Mouse (Mus musculus): ENCODE data around the gene Man2b1. TPM values are rescaled to one million over a fixed set of nuclear protein-coding genes. Genes with fewer than 3 reads are reported as not detected.

Man2b1 gene
- total and polyA plus RNA-seq, 3 experiments: 29.1 to 45.6 (median 40.7) TPM

- H3K36me3 ChIP-seq (replicated peaks in 1 of 2; ENCODE audit: control insufficient read depth in 1 of 2, insufficient read depth in 1 of 2, low read length in 1 of 2): peaks cover 28 to 45% of the 10 kb centered on the region in 2 experiments
- TF ChIP-seq UBTF (IDR thresholded peaks at IDR 0.05; ENCODE audit: low read depth, low read length) (no peak), POLR2A (IDR thresholded peaks at IDR 0.05; ENCODE audit: low read depth, low read length) (peak; percentile 52; the same call in 1 of the 2 replicates), MXI1 (IDR thresholded peaks at IDR 0.05; ENCODE audit: low read depth, low read length) (no peak), POLR2AphosphoS2 (IDR thresholded peaks at IDR 0.05; ENCODE audit: low read depth, low read length) (0 out of 2 replicates have a peak, but pooled peaks have one; percentile 54), IRF4 (IDR thresholded peaks at IDR 0.05; ENCODE audit: low read depth, low read length) (no peak), ZNF384 (IDR thresholded peaks at IDR 0.05; ENCODE audit: low read depth, low read length) (no peak), E2F4 (IDR thresholded peaks at IDR 0.05; ENCODE audit: insufficient replicate concordance, low read depth, low read length) (no peak), CHD1 (IDR thresholded peaks at IDR 0.05; ENCODE audit: low read depth, low read length) (peak; percentile 64; the same call in 1 of the 2 replicates), USF1 (IDR thresholded peaks at IDR 0.05; ENCODE audit: low read depth, low read length) (no peak), CHD2 (IDR thresholded peaks at IDR 0.05; ENCODE audit: low read length) (no peak; the same call in 1 of the 2 replicates), MYC (IDR thresholded peaks at IDR 0.05; ENCODE audit: low read depth, low read length) (no peak), USF2 (conservative IDR thresholded peaks at IDR 0.05; ENCODE audit: low read depth, low read length) (no peak), ZMIZ1 (IDR thresholded peaks at IDR 0.05; ENCODE audit: low read depth, low read length) (0 out of 2 replicates have a peak, but pooled peaks have one; percentile 16), RCOR1 (conservative IDR thresholded peaks at IDR 0.05; ENCODE audit: low read depth, low read length) (no peak), MAX (IDR thresholded peaks at IDR 0.05; ENCODE audit: low read length) (no peak), NELFE (IDR thresholded peaks at IDR 0.05; ENCODE audit: low read depth, low read length) (peak; percentile 69; the same call in 1 of the 2 replicates), MAFK (IDR thresholded peaks at IDR 0.05; ENCODE audit: insufficient replicate concordance, low read length) (0 out of 2 replicates have a peak, but pooled peaks have one; percentile 17), BHLHE40 (IDR thresholded peaks at IDR 0.05; ENCODE audit: low read depth, low read length) (no peak), ZC3H11A (IDR thresholded peaks at IDR 0.05; ENCODE audit: low read depth, low read length) (no peak), TCF12 (IDR thresholded peaks at IDR 0.05; ENCODE audit: low read depth, low read length) (peak; percentile 50; the same call in 1 of the 2 replicates)
- peak overlapping the region; percentile 66 to 90 (median 88) for H3K4me3 ChIP-seq (replicated peaks in 1 of 3; ENCODE audit: low read depth in 2 of 3, low read length in 2 of 3, poor library complexity in 1 of 3)
- in situ Hi-C loops (cut with MboI; ENCODE audit: low pct_ligation_motif_present, low pct_unique_long_range_greater_than_20kb, low sequenced_read_pairs) (no loop called here), dilution Hi-C loops (cut with MboI; ENCODE audit: extremely low pct_ligation_motif_present, extremely low pct_unique_long_range_greater_than_20kb, low sequenced_read_pairs) (no loop called here)
- peak overlapping the region; percentile 72 for H3K9ac ChIP-seq (ENCODE audit: insufficient read depth, low read depth)
- peak overlapping the region; percentile 78; the same call in 1 of the 2 replicates for H3K27ac ChIP-seq (ENCODE audit: insufficient read depth, low read depth)
- H3K79me2 ChIP-seq (replicated peaks; ENCODE audit: control insufficient read depth, extremely low read depth, insufficient read depth, poor library complexity, severe bottlenecking): peaks cover 48% of the 10 kb centered on the region
- H3K4me2 ChIP-seq (ENCODE audit: insufficient read depth, low read depth, poor library complexity, severe bottlenecking): peak overlapping the region; percentile 93
- H3K4me1 ChIP-seq (ENCODE audit: control insufficient read depth in 1 of 2, insufficient read depth in 2 of 2): peaks cover 3 to 45% of the 10 kb centered on the region in 2 experiments
- DNase-seq (ENCODE audit: extremely low read depth): no peak
- no peaks in the 10 kb centered on the region for H3K27me3 ChIP-seq (replicated peaks)
- no peaks in the 10 kb centered on the region for H3K9me3 ChIP-seq (replicated peaks; ENCODE audit: low read length)
These were observed 46.7 kb upstream of the Man2b1 start for GRCm38 (mm10) chr8:85036381-85036717.

GRCm38 (mm10) chr8:85036718-85037365 lies 46.2 kb upstream of the Man2b1 start, which contains the start of gene Tnpo2:
Gene Tnpo2, plus strand, starts transcription at chr8:85036915.
- Histone ChIP-seq H3K4me3 (replicated peaks in 1 of 3; ENCODE audit: low read depth in 2 of 3, low read length in 2 of 3, poor library complexity in 1 of 3) (peak within 1 kb of the TSS; percentile 83 to 90 (median 88)), H3K27ac (ENCODE audit: insufficient read depth, low read depth) (peak within 1 kb of the TSS; percentile 88), H3K4me2 (ENCODE audit: insufficient read depth, low read depth, poor library complexity, severe bottlenecking) (peak within 1 kb of the TSS; percentile 93), H3K9ac (ENCODE audit: insufficient read depth, low read depth) (peak within 1 kb of the TSS; percentile 94), H3K4me1 (ENCODE audit: control insufficient read depth in 1 of 2, insufficient read depth in 2 of 2) (peaks cover 3 to 49% of the 10 kb centered on the region in 2 experiments), H3K27me3 (replicated peaks) (no peaks in the 10 kb centered on the region), H3K79me2 (replicated peaks; ENCODE audit: control insufficient read depth, extremely low read depth, insufficient read depth, poor library complexity, severe bottlenecking) (peaks cover 53% of the 10 kb centered on the region), H3K9me3 (replicated peaks; ENCODE audit: low read length) (no peaks in the 10 kb centered on the region), H3K36me3 (replicated peaks in 1 of 2; ENCODE audit: control insufficient read depth in 1 of 2, insufficient read depth in 1 of 2, low read length in 1 of 2) (peaks cover 27 to 45% of the 10 kb centered on the region in 2 experiments)
- dilution Hi-C loops (cut with MboI; ENCODE audit: extremely low pct_ligation_motif_present, extremely low pct_unique_long_range_greater_than_20kb, low sequenced_read_pairs): no loop called here
- in situ Hi-C loops (cut with MboI; ENCODE audit: low pct_ligation_motif_present, low pct_unique_long_range_greater_than_20kb, low sequenced_read_pairs): no loop called here
- DNase-seq (ENCODE audit: extremely low read depth): peak; percentile 98
- TF ChIP-seq PAX5 (IDR thresholded peaks at IDR 0.05; ENCODE audit: low read length) (no peak), BHLHE40 (IDR thresholded peaks at IDR 0.05; ENCODE audit: low read depth, low read length) (peak; percentile 98), TBP (conservative IDR thresholded peaks at IDR 0.05; ENCODE audit: low read depth, low read length) (peak; percentile 96; the same call in 1 of the 2 replicates), ELF1 (IDR thresholded peaks at IDR 0.05; ENCODE audit: low read depth, low read length) (peak; percentile 66; the same call in 1 of the 2 replicates), MYC (IDR thresholded peaks at IDR 0.05; ENCODE audit: low read depth, low read length) (peak; percentile 94), NRF1 (IDR thresholded peaks at IDR 0.05; ENCODE audit: low read depth, low read length) (peak; percentile 62; the same call in 1 of the 2 replicates), EP300 (IDR thresholded peaks at IDR 0.05; ENCODE audit: low read length) (no peak), RCOR1 (conservative IDR thresholded peaks at IDR 0.05; ENCODE audit: low read depth, low read length) (no peak), SMC3 (IDR thresholded peaks at IDR 0.05; ENCODE audit: low read depth, low read length) (no peak), POLR2A (IDR thresholded peaks at IDR 0.05; ENCODE audit: low read depth, low read length) (peak; percentile 66), MAFK (IDR thresholded peaks at IDR 0.05; ENCODE audit: insufficient replicate concordance, low read length) (no peak), SIN3A (IDR thresholded peaks at IDR 0.05; ENCODE audit: low read length) (peak; percentile 76), UBTF (IDR thresholded peaks at IDR 0.05; ENCODE audit: low read depth, low read length) (peak; percentile 88; the same call in 1 of the 2 replicates), MXI1 (IDR thresholded peaks at IDR 0.05; ENCODE audit: low read depth, low read length) (peak; percentile 82), NELFE (IDR thresholded peaks at IDR 0.05; ENCODE audit: low read depth, low read length) (peak; percentile 60; the same call in 1 of the 2 replicates), HCFC1 (IDR thresholded peaks at IDR 0.05; ENCODE audit: low read depth, low read length) (peak; percentile 87), JUND (conservative IDR thresholded peaks at IDR 0.05; ENCODE audit: low read depth, low read length) (no peak), IRF4 (IDR thresholded peaks at IDR 0.05; ENCODE audit: low read depth, low read length) (no peak), JUN (IDR thresholded peaks at IDR 0.05; ENCODE audit: insufficient read depth, low read depth, low read length) (no peak), TCF12 (IDR thresholded peaks at IDR 0.05; ENCODE audit: low read depth, low read length) (peak; percentile 36)
